Mouse (Mus musculus) embryonic facial prominence, embryonic 13.5 days (tissue): ENCODE measurements around the gene Hoxc4. TPM values are rescaled to one million over a fixed set of nuclear protein-coding genes. Genes with fewer than 3 reads are reported as not detected.

Experiments
- ATAC-seq: fragments of 200-750 bp; cut with Nextera tagmentation; 2 replicates; pipeline ENCODE4 v1.8.0; 2017; ENCODE audit warnings: low read depth; ENCODE audit not compliant: insufficient number of reproducible peaks, insufficient read depth, low FRiP score, low TSS enrichment
- H3K27ac ChIP-seq: fragments of 300-500 bp; sonication (generic); 2 replicates; pipeline ENCODE4 v1.5.1; 2015; ENCODE audit warnings: moderate library complexity, mild to moderate bottlenecking, inconsistent platforms
- H3K27me3 ChIP-seq: fragments of 300-500 bp; sonication (generic); 2 replicates; pipeline ENCODE4 v1.6.1; 2015; ENCODE audit warnings: mild to moderate bottlenecking, inconsistent platforms
- H3K36me3 ChIP-seq: fragments of 300-500 bp; sonication (generic); 2 replicates; pipeline ENCODE4 v1.6.1; 2015; ENCODE audit warnings: mild to moderate bottlenecking, inconsistent platforms
- H3K4me1 ChIP-seq: fragments of 300-500 bp; sonication (generic); 2 replicates; pipeline ENCODE4 v1.6.1; 2015; ENCODE audit warnings: inconsistent platforms
- H3K4me2 ChIP-seq: fragments of 300-500 bp; sonication (generic); 2 replicates; pipeline ENCODE4 v1.6.1; 2015; ENCODE audit warnings: moderate library complexity, mild to moderate bottlenecking, inconsistent platforms
- H3K4me3 ChIP-seq: fragments of 300-500 bp; sonication (generic); 2 replicates; pipeline ENCODE4 v1.5.1; 2015; ENCODE audit warnings: mild to moderate bottlenecking, inconsistent platforms
- H3K9ac ChIP-seq: fragments of 300-500 bp; sonication (generic); 2 replicates; pipeline ENCODE4 v1.6.1; 2015; ENCODE audit warnings: mild to moderate bottlenecking, inconsistent platforms
- H3K9me3 ChIP-seq: fragments of 300-500 bp; sonication (generic); 2 replicates; pipeline ENCODE4 v1.6.1; 2016; ENCODE audit warnings: inconsistent platforms
- WGBS: fragments of 180-500 bp; shearing (Covaris S2); methylation state at CpG from one replicate; pipeline ENCODE4 v1.1.7; 2015; ENCODE audit warnings: mixed read lengths; 5-methylcytosine and 5-hydroxymethylcytosine counted together
- polyA plus RNA-seq: library from polyadenylated mRNA; unstranded; fragments of >200 nt; fragmentation: Nextera tagmentation; extraction: Ambion mirVana; gene quantifications from 2 replicates; pipeline ENCODE4 v1.2.1, GENCODE M21; 2015

The Hoxc4 gene
- polyA plus RNA-seq, 1 experiment from 2014 or later = 1.7 TPM

DNA sequence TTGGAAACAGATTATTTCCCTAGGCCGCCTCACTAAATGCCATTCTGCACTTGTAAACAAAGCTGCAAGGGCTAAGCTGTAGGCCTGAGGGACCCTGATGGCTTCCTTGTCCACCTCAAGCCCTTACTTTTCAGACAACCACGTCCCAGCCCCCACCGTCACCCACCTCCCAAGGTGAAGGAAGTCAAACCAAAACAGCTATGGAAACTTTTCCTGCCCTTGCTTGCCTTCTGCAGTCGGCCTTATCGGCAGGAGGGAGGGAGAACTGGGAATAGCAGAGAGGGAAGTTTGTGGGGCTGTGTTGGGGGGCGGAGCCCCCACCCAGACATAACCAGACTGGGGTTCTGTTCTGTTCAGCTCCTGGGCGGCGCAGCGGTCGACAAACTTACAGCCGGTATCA lies 26.5 kb upstream of the Hoxc4 start:
- Histone ChIP-seq H3K4me2 (no peak overlapping the region), H3K4me1 (0 out of 2 replicates have a peak, but pooled peaks cover 6% of the 10 kb centered on the region)
- ATAC-seq = no peak

DNA sequence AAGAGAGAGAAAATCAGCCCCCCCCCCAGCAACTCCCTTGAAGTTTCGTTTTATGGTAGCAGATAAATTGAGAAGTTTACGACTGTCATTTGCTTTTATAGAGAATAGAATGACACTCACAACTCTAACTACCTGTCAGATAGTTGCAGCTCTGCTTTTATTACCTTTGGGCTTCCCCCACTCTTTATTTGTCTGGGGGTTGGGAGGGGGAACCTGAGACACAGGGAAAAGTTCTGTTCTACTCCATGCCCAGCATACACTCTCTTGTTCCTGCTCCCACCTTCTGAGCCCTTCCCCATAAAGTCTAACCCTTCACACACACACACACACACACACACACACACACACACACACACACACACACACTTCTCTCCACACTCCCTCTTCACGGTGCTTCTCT lies 25.9 kb upstream of the Hoxc4 start:
- Histone ChIP-seq H3K27ac (no peak overlapping the region), H3K9ac (no peak overlapping the region), H3K4me1 (0 out of 2 replicates have a peak, but pooled peaks cover 6% of the 10 kb centered on the region), H3K27me3 (peaks cover 99% of the 10 kb centered on the region), H3K36me3 (no peaks in the 10 kb centered on the region), H3K4me3 (no peak overlapping the region), H3K9me3 (no peaks in the 10 kb centered on the region), H3K4me2 (no peak overlapping the region)
- ATAC-seq = no peak
- WGBS = under 1% methylated on average over 3 of the region's 3 CpGs

More for the DNA sequence above, 26.5 kb upstream of the Hoxc4 start:
- Histone ChIP-seq H3K9ac (no peak overlapping the region), H3K27ac (no peak overlapping the region), H3K4me3 (no peak overlapping the region), H3K36me3 (no peaks in the 10 kb centered on the region), H3K27me3 (peaks cover 99% of the 10 kb centered on the region), H3K9me3 (no peaks in the 10 kb centered on the region)
- WGBS = under 1% methylated on average over 11 of the region's 11 CpGs

- 1% methylated on average over 9 of the region's 9 CpGs for WGBS
- no peak for ATAC-seq
- Histone ChIP-seq H3K4me3 (no peak overlapping the region), H3K4me2 (no peak overlapping the region), H3K27ac (no peak overlapping the region), H3K9me3 (no peaks in the 10 kb centered on the region), H3K4me1 (peaks cover 20% of the 10 kb centered on the region), H3K9ac (no peak overlapping the region), H3K36me3 (no peaks in the 10 kb centered on the region), H3K27me3 (peaks cover 99% of the 10 kb centered on the region)
These were observed 22.2 kb upstream of the Hoxc4 start for GRCm38 (mm10) chr15:102996548-102996947.

DNA sequence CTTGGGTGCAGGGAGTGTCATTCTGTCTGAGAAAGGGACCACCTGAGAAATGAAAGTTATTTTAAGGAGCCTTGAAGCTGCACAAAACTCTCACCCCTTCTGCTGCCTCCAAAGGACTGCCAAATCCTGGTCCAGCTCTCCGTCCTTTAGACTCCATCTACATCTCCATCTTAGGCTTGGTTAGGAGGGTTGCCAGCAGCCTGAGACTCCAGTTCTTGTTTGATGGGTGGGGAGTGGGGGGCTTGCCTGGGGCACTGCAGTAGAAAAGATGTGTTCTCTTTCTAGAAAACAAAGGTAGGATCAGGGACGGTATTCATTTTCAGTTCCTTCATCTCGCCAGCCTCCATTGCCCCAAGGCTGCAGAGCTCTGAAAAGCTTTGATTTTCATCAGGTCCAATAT lies 21.3 kb upstream of the Hoxc4 start:
- Histone ChIP-seq H3K36me3 (no peaks in the 10 kb centered on the region), H3K27me3 (peaks cover 99% of the 10 kb centered on the region), H3K4me1 (peaks cover 20% of the 10 kb centered on the region), H3K4me3 (no peak overlapping the region), H3K4me2 (no peak overlapping the region), H3K27ac (no peak overlapping the region), H3K9ac (no peak overlapping the region), H3K9me3 (no peaks in the 10 kb centered on the region)
- WGBS = 3% methylated on average over 3 of the region's 3 CpGs
- no peak for ATAC-seq

DNA sequence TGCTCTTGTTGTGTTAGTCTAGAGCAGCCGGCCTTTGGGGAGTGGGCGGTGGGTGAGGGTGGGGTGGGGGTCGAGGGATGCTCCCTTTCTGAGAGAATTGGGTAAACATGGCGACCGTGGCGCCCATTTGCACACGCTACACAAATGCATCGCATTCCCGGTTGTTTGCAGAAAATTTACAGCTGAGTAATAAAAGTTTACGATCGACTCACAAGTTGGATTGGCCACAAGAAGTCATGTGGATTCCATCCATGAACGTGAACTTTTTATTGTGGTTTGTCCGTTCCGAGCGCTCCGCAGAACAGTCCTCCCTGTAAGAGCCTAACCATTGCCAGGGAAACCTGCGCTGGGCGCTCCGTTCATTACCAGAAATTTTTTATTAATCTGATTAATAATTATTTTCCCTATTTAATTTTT lies 20.8 kb upstream of the Hoxc4 start, which contains the start of gene Hoxc6:
TSS of gene Hoxc6 (plus strand) at position 319 of the 417 bp plus-strand sequence.
- 1% methylated on average over 19 of the region's 19 CpGs for WGBS
- Histone ChIP-seq H3K27me3 (peaks cover 99% of the 10 kb centered on the region), H3K27ac (no peak within 1 kb of the TSS), H3K36me3 (no peaks in the 10 kb centered on the region), H3K4me1 (peaks cover 20% of the 10 kb centered on the region), H3K9ac (peak within 1 kb of the TSS; percentile 58; the same call in 1 of the 2 replicates), H3K4me3 (peak within 1 kb of the TSS; percentile 46), H3K9me3 (no peaks in the 10 kb centered on the region), H3K4me2 (peak within 1 kb of the TSS; percentile 74)
- no peak for ATAC-seq

DNA sequence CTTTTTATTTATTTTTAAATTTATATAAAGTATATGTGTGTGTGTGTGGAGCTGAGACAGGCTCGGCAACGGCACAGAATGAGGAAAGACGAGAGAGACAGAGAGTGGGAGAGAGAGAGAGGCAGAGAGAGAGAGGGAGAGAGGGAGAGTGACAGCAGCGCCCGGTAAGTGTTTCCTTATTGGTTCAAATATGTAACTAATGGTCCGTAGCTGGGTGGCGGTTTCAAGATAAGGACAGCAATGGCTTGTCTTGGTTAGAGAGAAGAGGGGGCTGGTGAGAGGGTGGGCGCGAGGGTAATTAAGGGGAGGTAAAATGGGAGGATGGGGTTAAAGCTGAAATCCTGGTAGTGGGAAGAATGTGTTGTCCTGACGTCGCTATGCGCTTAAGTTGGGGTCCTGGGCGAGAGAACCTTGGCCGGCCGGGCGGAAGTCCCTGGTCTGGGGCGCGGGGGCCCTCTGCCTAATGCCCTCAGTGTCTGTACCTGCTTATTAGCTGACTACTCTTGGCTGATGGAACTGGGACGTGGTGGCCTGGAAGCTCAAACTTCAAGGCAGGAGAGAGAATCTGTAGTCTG lies 20.0 kb upstream of the Hoxc4 start:
- H3K4me1 ChIP-seq = peaks cover 20% of the 10 kb centered on the region
- H3K4me2 ChIP-seq = peak overlapping the region; percentile 74
- WGBS = under 1% methylated on average over 19 of the region's 19 CpGs
- H3K27me3 ChIP-seq = peaks cover 100% of the 10 kb centered on the region
- no peak overlapping the region for H3K27ac ChIP-seq
- H3K9me3 ChIP-seq = no peaks in the 10 kb centered on the region
- no peak for ATAC-seq
- H3K9ac ChIP-seq = no peak overlapping the region
- H3K4me3 ChIP-seq = peak overlapping the region; percentile 46
- H3K36me3 ChIP-seq = no peaks in the 10 kb centered on the region

- Histone ChIP-seq H3K27ac (no peak overlapping the region), H3K4me2 (peak overlapping the region; percentile 74), H3K9me3 (no peaks in the 10 kb centered on the region), H3K27me3 (peaks cover 100% of the 10 kb centered on the region), H3K4me3 (peak overlapping the region; percentile 46), H3K4me1 (peaks cover 20% of the 10 kb centered on the region), H3K9ac (peak overlapping the region; percentile 58), H3K36me3 (no peaks in the 10 kb centered on the region)
- under 1% methylated on average over 33 of the region's 33 CpGs for WGBS
- no peak for ATAC-seq
These were observed 19.4 kb upstream of the Hoxc4 start for GRCm38 (mm10) chr15:102999183-102999831.

- ATAC-seq = no peak
- Histone ChIP-seq H3K9me3 (no peaks in the 10 kb centered on the region), H3K36me3 (no peaks in the 10 kb centered on the region), H3K4me1 (peaks cover 20% of the 10 kb centered on the region), H3K9ac (no peak overlapping the region), H3K27ac (no peak overlapping the region), H3K4me2 (peak overlapping the region; percentile 74), H3K4me3 (peak overlapping the region; percentile 46; the same call in 1 of the 2 replicates), H3K27me3 (peaks cover 100% of the 10 kb centered on the region)
- under 1% methylated on average over 11 of the region's 11 CpGs for WGBS
These were observed 18.8 kb upstream of the Hoxc4 start for GRCm38 (mm10) chr15:102999955-103000354.

- Histone ChIP-seq H3K9me3 (no peaks in the 10 kb centered on the region), H3K4me2 (peak overlapping the region; percentile 16; the same call in 1 of the 2 replicates), H3K36me3 (no peaks in the 10 kb centered on the region), H3K4me1 (peaks cover 20% of the 10 kb centered on the region), H3K9ac (no peak overlapping the region), H3K27ac (no peak overlapping the region), H3K27me3 (peaks cover 100% of the 10 kb centered on the region), H3K4me3 (no peak overlapping the region)
- WGBS = 2% methylated on average over 24 of the region's 24 CpGs
- ATAC-seq = no peak
These were observed 18.2 kb upstream of the Hoxc4 start for GRCm38 (mm10) chr15:103000501-103000901.

DNA sequence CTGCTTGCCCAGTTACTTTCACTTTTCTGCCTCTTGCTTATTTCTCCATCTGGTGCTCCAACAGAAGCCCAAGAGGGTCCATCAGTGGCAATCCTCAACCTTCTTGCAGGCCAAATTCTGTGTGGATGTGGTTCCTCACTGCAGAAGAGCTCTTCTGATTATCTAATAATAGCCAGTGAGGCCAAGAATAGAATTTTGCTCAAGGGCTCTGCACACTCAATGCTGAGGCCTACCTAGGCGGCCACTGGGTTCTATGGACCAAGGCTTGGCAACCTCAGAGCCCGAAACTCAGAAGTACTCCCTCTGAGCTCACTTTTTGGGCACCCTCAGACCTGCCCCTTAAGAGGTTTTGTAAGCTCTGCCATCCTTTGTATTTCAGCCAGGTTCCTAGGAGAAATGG lies 17.4 kb upstream of the Hoxc4 start:
- H3K27ac ChIP-seq = no peak overlapping the region
- H3K27me3 ChIP-seq = peaks cover 100% of the 10 kb centered on the region
- no peak overlapping the region for H3K4me3 ChIP-seq
- no peak for ATAC-seq
- no peaks in the 10 kb centered on the region for H3K36me3 ChIP-seq
- H3K4me1 ChIP-seq = peaks cover 20% of the 10 kb centered on the region
- WGBS = 15% methylated on average over 2 of the region's 2 CpGs
- no peaks in the 10 kb centered on the region for H3K9me3 ChIP-seq
- no peak overlapping the region for H3K9ac ChIP-seq
- no peak overlapping the region for H3K4me2 ChIP-seq

GRCm38 (mm10) chr15:103002156-103002555 lies 16.6 kb upstream of the Hoxc4 start:
- no peaks in the 10 kb centered on the region for H3K9me3 ChIP-seq
- H3K27ac ChIP-seq = no peak overlapping the region
- no peak for ATAC-seq
- H3K4me2 ChIP-seq = no peak overlapping the region
- no peak overlapping the region for H3K9ac ChIP-seq
- WGBS = 6% methylated on average over 4 of the region's 4 CpGs
- H3K4me1 ChIP-seq = peaks cover 20% of the 10 kb centered on the region
- H3K27me3 ChIP-seq = peaks cover 100% of the 10 kb centered on the region
- H3K36me3 ChIP-seq = no peaks in the 10 kb centered on the region
- H3K4me3 ChIP-seq = no peak overlapping the region

- H3K4me1 ChIP-seq = peaks cover 20% of the 10 kb centered on the region
- no peak overlapping the region for H3K9ac ChIP-seq
- H3K4me3 ChIP-seq = no peak overlapping the region
- H3K4me2 ChIP-seq = no peak overlapping the region
- H3K27ac ChIP-seq = no peak overlapping the region
- no peaks in the 10 kb centered on the region for H3K9me3 ChIP-seq
- peaks cover 100% of the 10 kb centered on the region for H3K27me3 ChIP-seq
- WGBS = 2% methylated on average over 13 of the region's 13 CpGs
- H3K36me3 ChIP-seq = no peaks in the 10 kb centered on the region
- no peak for ATAC-seq
These were observed 15.8 kb upstream of the Hoxc4 start for GRCm38 (mm10) chr15:103002821-103003448.
